Mouse (Mus musculus) megakaryocyte, embryonic 14.5 days (primary cell): ENCODE measurements around the gene Lenep.

ENCODE experiments used
- FLI1 ChIP-seq: IDR thresholded peaks from 2 replicates; pipeline ENCODE4 v1.6.1; 2012; ENCODE audit warnings: low read length, inconsistent platforms, mixed read lengths
- GATA1 ChIP-seq: IDR thresholded peaks from 3 replicates; pipeline ENCODE4 v1.6.1; 2012; ENCODE audit warnings: mixed read lengths, low read length, inconsistent platforms, borderline replicate concordance

- TF ChIP-seq GATA1 (no peak), FLI1 (no peak)
Measured at GRCm38 (mm10) chr3:89420421-89420820, 17.8 kb upstream of the Lenep start.
